Mouse (Mus musculus) ES-Bruce4 (cell line): ENCODE results near the gene Kank1.

Experiments used
- CTCF ChIP-seq: IDR thresholded peaks from one replicate; pipeline ENCODE4 v1.8.1; 2011; ENCODE audit warnings: low read depth, low read length
- EP300 ChIP-seq: IDR thresholded peaks from 2 replicates; pipeline ENCODE4 v1.6.1; 2011; ENCODE audit warnings: low read depth, low read length; ENCODE audit not compliant: insufficient read depth
- POLR2A ChIP-seq: IDR thresholded peaks from one replicate; pipeline ENCODE4 v1.8.1; 2011; ENCODE audit warnings: low read length; ENCODE audit not compliant: insufficient read depth

DNA sequence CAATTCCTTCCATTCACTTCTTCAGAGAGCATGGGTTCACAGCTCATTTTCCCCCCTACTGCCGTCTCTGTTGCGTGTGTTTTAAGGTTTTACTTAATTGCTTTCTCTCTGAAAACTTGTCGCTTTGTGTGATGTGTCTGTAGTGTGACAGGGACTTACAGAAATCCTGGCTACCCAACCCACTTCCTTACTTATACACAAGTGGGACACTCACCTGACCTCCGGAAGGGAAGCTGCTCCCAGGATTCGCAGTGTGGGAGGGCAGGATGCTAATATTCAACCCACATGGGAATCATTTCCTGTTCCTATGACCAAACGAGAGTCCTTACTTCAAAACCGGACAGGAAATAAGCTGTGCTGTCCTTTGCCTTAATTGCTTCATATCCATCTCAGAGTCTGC is 195.1 kb downstream of the Kank1 start:
- TF ChIP-seq CTCF = no peak
- TF ChIP-seq POLR2A = no peak
- no peak for TF ChIP-seq EP300
